Mouse (Mus musculus): ENCODE measurements around the gene Bbs4. TPM values are rescaled to one million over a fixed set of nuclear protein-coding genes. Genes with fewer than 3 reads are reported as not detected.

Gene Bbs4
- polyA plus RNA-seq, 1 experiment: 6.8 TPM

DNA sequence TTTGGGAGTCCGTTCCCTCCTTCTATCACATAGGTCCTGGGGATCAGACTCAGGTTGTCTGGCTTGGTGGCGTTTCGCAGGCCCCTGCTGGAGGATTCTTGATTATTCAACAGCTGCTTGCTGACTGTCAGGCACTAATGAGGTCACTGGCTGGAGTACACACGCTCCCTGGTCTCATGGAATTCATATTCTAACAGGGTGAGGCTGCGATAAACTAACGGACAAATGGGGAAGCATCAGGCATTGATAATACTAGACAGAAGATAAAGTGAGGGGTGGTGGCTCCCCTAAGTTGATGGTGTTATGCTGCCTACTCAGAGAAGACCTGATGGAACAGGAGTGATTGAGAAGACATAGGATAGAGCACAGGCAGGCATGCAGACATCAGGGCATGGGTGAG is 67.7 kb downstream of the Bbs4 start:
- Histone ChIP-seq H3K27me3 (ENCODE audit: control insufficient read depth, insufficient read depth, low read length) (no peaks in the 10 kb centered on the region), H3K4me3 (ENCODE audit: control insufficient read depth, low read depth, low read length) (no peak overlapping the region), H3K27ac (ENCODE audit: control insufficient read depth, insufficient read depth, low read depth, low read length) (no peak overlapping the region), H3K4me1 (ENCODE audit: control insufficient read depth, insufficient read depth, low read length) (peaks cover 6% of the 10 kb centered on the region), H3K36me3 (ENCODE audit: control insufficient read depth, insufficient read depth, low read length) (no peaks in the 10 kb centered on the region)
- TF ChIP-seq POLR2A (IDR thresholded peaks at IDR 0.05; ENCODE audit: control insufficient read depth, low read depth, low read length) (no peak), CTCF (IDR thresholded peaks at IDR 0.05; ENCODE audit: control insufficient read depth, insufficient read depth, insufficient replicate concordance, low read depth, low read length) (no peak)

DNA sequence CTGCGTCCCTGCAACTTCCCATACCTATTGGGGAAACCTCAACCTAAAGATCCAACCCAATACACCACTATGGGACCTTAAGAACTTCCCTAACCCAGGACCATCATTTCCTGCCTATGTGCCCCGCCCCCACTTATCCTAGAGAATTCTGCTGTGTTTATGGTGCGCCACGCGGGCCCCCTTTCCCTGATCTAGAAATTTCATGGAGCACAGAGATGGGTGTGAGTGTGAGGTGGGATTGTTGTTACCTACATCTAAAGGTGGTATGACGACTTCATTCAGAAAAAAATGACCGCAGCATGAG is 70.7 kb downstream of the Bbs4 start:
- no peak overlapping the region for H3K27ac ChIP-seq (ENCODE audit: control insufficient read depth, insufficient read depth, low read depth, low read length)
- peaks cover 4% of the 10 kb centered on the region for H3K4me1 ChIP-seq (ENCODE audit: control insufficient read depth, insufficient read depth, low read length)

DNA sequence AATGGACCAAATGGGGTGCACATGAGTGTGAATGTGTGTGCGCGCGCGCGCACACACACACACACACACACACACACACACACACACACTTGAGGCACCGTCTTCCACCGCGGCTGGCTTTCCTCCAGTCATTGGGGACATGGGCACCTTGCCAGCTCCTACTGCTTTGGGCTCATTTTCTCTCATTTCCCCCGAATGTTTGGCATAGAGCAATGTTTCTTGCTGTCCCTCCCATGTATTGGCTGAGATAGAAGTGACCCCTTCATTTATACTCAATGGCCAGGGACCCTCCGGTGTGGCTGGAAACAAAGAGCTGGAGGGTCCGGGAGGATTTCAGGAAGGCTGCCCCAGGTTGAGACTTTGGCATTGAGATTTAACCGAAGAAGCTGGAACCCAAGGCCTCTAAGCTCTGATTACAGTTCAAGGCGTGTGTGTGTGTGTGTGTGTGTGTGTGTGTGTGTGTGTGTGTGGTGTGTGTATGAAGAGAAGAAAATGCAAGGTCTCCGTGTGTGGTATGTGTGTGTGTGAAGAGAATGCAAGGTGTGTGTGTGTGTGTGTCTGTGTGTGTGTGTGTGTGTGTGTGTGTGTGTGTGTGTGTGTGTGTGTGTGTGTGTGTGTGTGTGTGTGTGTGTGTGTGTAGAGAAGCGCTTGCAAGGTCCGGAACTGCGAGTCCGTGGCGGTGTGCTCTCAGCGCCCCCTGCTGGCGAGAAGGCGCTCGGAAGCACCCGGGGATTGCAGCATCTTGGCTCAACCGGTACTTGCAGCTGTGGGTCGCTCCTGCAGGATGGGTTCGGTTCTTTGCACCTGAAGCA is 71.2 kb downstream of the Bbs4 start:
- peaks cover 4% of the 10 kb centered on the region for H3K4me1 ChIP-seq (ENCODE audit: control insufficient read depth, insufficient read depth, low read length)
- peak overlapping the region; percentile 41 for H3K4me3 ChIP-seq (ENCODE audit: control insufficient read depth, low read depth, low read length)
- no peaks in the 10 kb centered on the region for H3K27me3 ChIP-seq (ENCODE audit: control insufficient read depth, insufficient read depth, low read length)
- H3K27ac ChIP-seq (ENCODE audit: control insufficient read depth, insufficient read depth, low read depth, low read length): no peak overlapping the region
- H3K36me3 ChIP-seq (ENCODE audit: control insufficient read depth, insufficient read depth, low read length): no peaks in the 10 kb centered on the region
- peak; percentile 83 for TF ChIP-seq CTCF (IDR thresholded peaks at IDR 0.05; ENCODE audit: control insufficient read depth, insufficient read depth, insufficient replicate concordance, low read depth, low read length)
- TF ChIP-seq POLR2A (IDR thresholded peaks at IDR 0.05; ENCODE audit: control insufficient read depth, low read depth, low read length): no peak

More for the DNA sequence above, 70.7 kb downstream of the Bbs4 start:
- Histone ChIP-seq H3K4me3 (ENCODE audit: control insufficient read depth, low read depth, low read length) (peak overlapping the region; percentile 19), H3K36me3 (ENCODE audit: control insufficient read depth, insufficient read depth, low read length) (no peaks in the 10 kb centered on the region), H3K27me3 (ENCODE audit: control insufficient read depth, insufficient read depth, low read length) (no peaks in the 10 kb centered on the region)
- TF ChIP-seq CTCF (IDR thresholded peaks at IDR 0.05; ENCODE audit: control insufficient read depth, insufficient read depth, insufficient replicate concordance, low read depth, low read length): no peak
- TF ChIP-seq POLR2A (IDR thresholded peaks at IDR 0.05; ENCODE audit: control insufficient read depth, low read depth, low read length): no peak

DNA sequence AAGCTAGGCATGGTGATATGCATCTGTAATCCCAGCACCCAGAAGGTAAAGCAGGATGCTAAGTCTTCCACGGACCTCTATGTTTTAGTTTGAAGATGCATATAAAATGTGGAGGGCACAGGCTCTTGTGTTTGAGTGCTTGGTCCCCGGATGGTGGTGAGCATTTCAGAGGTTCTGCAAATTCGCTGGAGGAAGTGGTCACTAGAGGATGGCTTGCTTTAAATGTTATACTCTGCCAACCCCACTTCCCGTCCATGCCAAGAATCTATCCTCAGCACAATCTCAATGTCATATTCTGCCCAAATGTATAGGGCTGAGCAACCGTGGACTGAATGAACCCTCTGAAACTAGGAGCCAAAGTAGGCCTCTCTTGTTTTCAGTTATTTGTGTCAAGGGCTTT is 72.4 kb downstream of the Bbs4 start:
- H3K27me3 ChIP-seq (ENCODE audit: control insufficient read depth, insufficient read depth, low read length): no peaks in the 10 kb centered on the region
- H3K4me3 ChIP-seq (ENCODE audit: control insufficient read depth, low read depth, low read length): no peak overlapping the region
- H3K27ac ChIP-seq (ENCODE audit: control insufficient read depth, insufficient read depth, low read depth, low read length): no peak overlapping the region
- no peaks in the 10 kb centered on the region for H3K36me3 ChIP-seq (ENCODE audit: control insufficient read depth, insufficient read depth, low read length)
- no peak for TF ChIP-seq CTCF (IDR thresholded peaks at IDR 0.05; ENCODE audit: control insufficient read depth, insufficient read depth, insufficient replicate concordance, low read depth, low read length)
- no peak for TF ChIP-seq POLR2A (IDR thresholded peaks at IDR 0.05; ENCODE audit: control insufficient read depth, low read depth, low read length)
- H3K4me1 ChIP-seq (ENCODE audit: control insufficient read depth, insufficient read depth, low read length): peaks cover 4% of the 10 kb centered on the region

DNA sequence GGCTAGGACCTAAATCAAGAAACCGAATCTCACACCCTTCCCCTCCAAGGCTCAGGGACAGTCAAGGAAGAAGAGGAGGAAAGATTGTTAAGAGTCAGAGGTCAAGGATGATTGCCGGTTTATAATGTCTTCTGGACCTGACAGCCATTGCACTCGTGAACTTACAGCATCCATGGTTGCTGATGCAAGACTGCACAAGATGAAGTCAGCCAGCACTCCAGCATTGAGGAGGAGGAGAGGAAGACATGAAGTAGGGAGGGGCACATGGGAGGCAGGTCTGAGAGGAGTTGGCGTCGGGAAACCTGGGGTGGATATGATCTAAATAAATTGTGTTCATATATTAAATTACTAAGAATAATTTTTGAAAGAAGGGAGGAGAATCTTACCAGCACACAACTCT is 74.6 kb downstream of the Bbs4 start:
- peaks cover 7% of the 10 kb centered on the region for H3K4me1 ChIP-seq (ENCODE audit: control insufficient read depth, insufficient read depth, low read length)
- H3K4me3 ChIP-seq (ENCODE audit: control insufficient read depth, low read depth, low read length): no peak overlapping the region
- no peak overlapping the region for H3K27ac ChIP-seq (ENCODE audit: control insufficient read depth, insufficient read depth, low read depth, low read length)
- no peaks in the 10 kb centered on the region for H3K27me3 ChIP-seq (ENCODE audit: control insufficient read depth, insufficient read depth, low read length)
- no peaks in the 10 kb centered on the region for H3K36me3 ChIP-seq (ENCODE audit: control insufficient read depth, insufficient read depth, low read length)
- no peak for TF ChIP-seq CTCF (IDR thresholded peaks at IDR 0.05; ENCODE audit: control insufficient read depth, insufficient read depth, insufficient replicate concordance, low read depth, low read length)
- no peak for TF ChIP-seq POLR2A (IDR thresholded peaks at IDR 0.05; ENCODE audit: control insufficient read depth, low read depth, low read length)

DNA sequence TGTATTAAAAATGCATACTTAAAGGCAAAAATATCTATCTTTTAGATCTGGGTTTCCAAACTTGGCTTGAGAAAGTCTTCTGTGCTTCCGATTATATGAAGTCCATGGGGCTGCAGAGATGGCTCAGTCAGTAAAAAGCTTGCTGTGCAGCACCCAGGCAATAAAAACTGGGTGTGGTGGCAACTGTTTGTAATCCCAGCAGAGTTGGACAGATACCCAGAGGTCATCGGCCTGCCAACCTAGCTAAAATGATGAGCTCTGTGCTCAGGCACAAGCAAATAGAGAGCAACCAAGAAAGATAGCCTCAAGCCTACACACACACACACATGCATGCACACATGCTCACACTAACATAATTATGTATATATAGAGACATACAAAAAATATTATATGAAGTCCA is 75.1 kb downstream of the Bbs4 start:
- Histone ChIP-seq H3K36me3 (ENCODE audit: control insufficient read depth, insufficient read depth, low read length) (no peaks in the 10 kb centered on the region), H3K27ac (ENCODE audit: control insufficient read depth, insufficient read depth, low read depth, low read length) (no peak overlapping the region), H3K4me3 (ENCODE audit: control insufficient read depth, low read depth, low read length) (no peak overlapping the region), H3K4me1 (ENCODE audit: control insufficient read depth, insufficient read depth, low read length) (peaks cover 7% of the 10 kb centered on the region), H3K27me3 (ENCODE audit: control insufficient read depth, insufficient read depth, low read length) (no peaks in the 10 kb centered on the region)
- no peak for TF ChIP-seq CTCF (IDR thresholded peaks at IDR 0.05; ENCODE audit: control insufficient read depth, insufficient read depth, insufficient replicate concordance, low read depth, low read length)
- TF ChIP-seq POLR2A (IDR thresholded peaks at IDR 0.05; ENCODE audit: control insufficient read depth, low read depth, low read length): no peak

DNA sequence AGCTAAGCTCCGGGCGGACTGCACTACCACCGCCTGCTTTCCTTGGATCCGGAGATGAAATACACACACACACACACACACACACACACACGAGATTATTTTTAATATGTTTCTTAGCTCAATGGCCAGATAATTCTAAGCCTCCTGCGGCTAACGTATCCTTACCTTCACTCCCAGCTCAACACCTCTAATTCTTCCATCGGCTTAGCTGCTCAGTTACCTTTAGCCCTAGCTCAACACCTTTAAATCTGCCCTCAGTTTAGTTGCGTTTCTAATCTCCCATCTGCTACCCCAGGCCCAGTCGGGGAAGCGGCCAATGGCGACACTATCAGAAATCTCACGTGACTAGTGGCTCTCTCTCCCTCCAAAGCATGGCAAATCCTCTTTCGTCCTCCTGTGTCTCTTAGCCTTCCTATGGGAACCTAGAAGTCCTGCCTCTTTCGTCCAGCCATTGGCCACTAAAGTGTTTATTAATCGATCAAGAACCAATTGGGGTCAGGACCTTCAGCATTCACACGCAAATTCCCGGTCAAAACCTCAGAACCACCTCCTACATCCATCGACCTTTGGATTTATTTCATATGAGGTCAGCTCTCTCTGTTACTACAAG is 78.4 kb downstream of the Bbs4 start:
- Histone ChIP-seq H3K4me1 (ENCODE audit: control insufficient read depth, insufficient read depth, low read length) (0 out of 2 replicates have a peak, but pooled peaks cover 4% of the 10 kb centered on the region), H3K36me3 (ENCODE audit: control insufficient read depth, insufficient read depth, low read length) (no peaks in the 10 kb centered on the region), H3K27ac (ENCODE audit: control insufficient read depth, insufficient read depth, low read depth, low read length) (no peak overlapping the region), H3K27me3 (ENCODE audit: control insufficient read depth, insufficient read depth, low read length) (no peaks in the 10 kb centered on the region), H3K4me3 (ENCODE audit: control insufficient read depth, low read depth, low read length) (0 out of 2 replicates have a peak overlapping the region, but pooled peaks have one; percentile 1)
- TF ChIP-seq CTCF (IDR thresholded peaks at IDR 0.05; ENCODE audit: control insufficient read depth, insufficient read depth, insufficient replicate concordance, low read depth, low read length) (no peak), POLR2A (IDR thresholded peaks at IDR 0.05; ENCODE audit: control insufficient read depth, low read depth, low read length) (no peak)
